Mouse (Mus musculus): Measurements from ENCODE around the gene Tfpi.

GRCm38 (mm10) chr2:84504285-84504684 lies 27.7 kb upstream of the Tfpi start:
- TF ChIP-seq GATA1 (IDR thresholded peaks at IDR 0.05; ENCODE audit: borderline replicate concordance, low read length) (no peak), FLI1 (IDR thresholded peaks at IDR 0.05; ENCODE audit: low read length) (no peak)

All from megakaryocyte, embryonic 14.5 days (primary cell).